Mouse (Mus musculus): ENCODE data around the gene H1foo.

DNA sequence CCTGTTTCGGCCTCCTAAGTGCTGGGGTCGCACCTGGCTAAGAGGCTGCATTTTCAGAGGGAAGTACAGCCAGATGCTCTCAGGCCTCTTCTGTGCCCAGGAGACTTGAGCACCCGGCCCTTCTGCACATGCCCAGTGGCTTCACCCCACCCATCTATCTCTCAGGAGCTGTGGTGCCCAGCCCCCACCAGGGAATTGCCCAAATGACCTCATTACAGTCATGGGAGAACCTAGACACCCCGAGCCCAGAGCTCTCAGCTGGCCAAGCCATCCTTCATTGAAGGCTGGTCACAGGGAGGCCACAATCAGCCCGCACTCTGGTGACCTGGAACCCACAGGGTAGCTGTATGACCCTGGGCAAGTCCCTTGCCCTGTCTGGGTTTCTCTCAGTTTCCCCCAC lies 44.3 kb downstream of the H1foo start:
- TF ChIP-seq CTCF (IDR thresholded peaks at IDR 0.05; ENCODE audit: borderline replicate concordance, insufficient read depth, low read length) (no peak), POLR2A (IDR thresholded peaks at IDR 0.05; ENCODE audit: low read depth, low read length) (no peak)

Data from embryonic fibroblast, embryonic 13.5 days (primary cell).